Mouse (Mus musculus): Measurements from ENCODE around the gene Ggct. TPM values are rescaled to one million over a fixed set of nuclear protein-coding genes. Genes with fewer than 3 reads are reported as not detected.

Ggct gene
- total RNA-seq, 2 experiments from 2014 or later = 25.9 to 31.7 TPM

Other genes with a start within 250 kb of the Ggct start
- gene Znrf2, start 176.0 kb downstream of the Ggct start, total RNA-seq (2021) = 10 to 100 TPM; 16.0 to 18.1 TPM
- 1 to 10 TPM; 3.2 to 3.8 TPM for gene Nod1, start 20.3 kb downstream of the Ggct start, total RNA-seq (2021)
- 100 to 1,000 TPM; 140 to 143 TPM for gene Gars, start 45.1 kb upstream of the Ggct start, total RNA-seq (2021)
- gene Crhr2, start 140.1 kb upstream of the Ggct start, total RNA-seq (2021) = 1 to 10 TPM; 2.6 to 3.1 TPM
- 1 to 10 TPM; 1.0 to 1.6 TPM for gene Inmt, start 182.1 kb upstream of the Ggct start, total RNA-seq (2021)
- 10 to 100 TPM; 12.6 to 13.0 TPM for gene Mindy4, start 210.4 kb upstream of the Ggct start, total RNA-seq (2021)